Mouse (Mus musculus): ENCODE data around the gene Ahnak2. TPM values are rescaled to one million over a fixed set of nuclear protein-coding genes. Genes with fewer than 3 reads are reported as not detected.

Gene Ahnak2
- total and polyA plus RNA-seq, 2 experiments: 0.13 to 0.18 TPM

GRCm38 (mm10) chr12:112747606-112747970, 54.9 kb downstream of the Ahnak2 start:
- no peak overlapping the region for H3K27ac ChIP-seq (replicated peaks; ENCODE audit: insufficient read depth, low read depth, low read length)
- TF ChIP-seq POLR2A (IDR thresholded peaks at IDR 0.05; ENCODE audit: extremely low read depth, insufficient read depth, low read length) (no peak), CTCF (IDR thresholded peaks at IDR 0.05; ENCODE audit: low read depth, low read length) (no peak)
- no peaks in the 10 kb centered on the region for H3K36me3 ChIP-seq (ENCODE audit: control insufficient read depth, insufficient read depth, low read length)
- no peaks in the 10 kb centered on the region for H3K4me1 ChIP-seq (ENCODE audit: control insufficient read depth, insufficient read depth, low read length)
- WGBS: 77% methylated on average over 8 of the region's 8 CpGs
- DNase-seq (ENCODE audit: extremely low read depth, low read depth, low spot score): peak; percentile 19
- H3K79me2 ChIP-seq (ENCODE audit: control insufficient read depth, insufficient read depth, low read length): no peaks in the 10 kb centered on the region
- H3K27me3 ChIP-seq (ENCODE audit: control insufficient read depth, insufficient read depth, low read length): no peaks in the 10 kb centered on the region
- no peak overlapping the region for H3K9ac ChIP-seq (ENCODE audit: low read depth, low read length)
- no peak overlapping the region for H3K4me3 ChIP-seq (ENCODE audit: insufficient read depth, low read depth, low read length)

DNA sequence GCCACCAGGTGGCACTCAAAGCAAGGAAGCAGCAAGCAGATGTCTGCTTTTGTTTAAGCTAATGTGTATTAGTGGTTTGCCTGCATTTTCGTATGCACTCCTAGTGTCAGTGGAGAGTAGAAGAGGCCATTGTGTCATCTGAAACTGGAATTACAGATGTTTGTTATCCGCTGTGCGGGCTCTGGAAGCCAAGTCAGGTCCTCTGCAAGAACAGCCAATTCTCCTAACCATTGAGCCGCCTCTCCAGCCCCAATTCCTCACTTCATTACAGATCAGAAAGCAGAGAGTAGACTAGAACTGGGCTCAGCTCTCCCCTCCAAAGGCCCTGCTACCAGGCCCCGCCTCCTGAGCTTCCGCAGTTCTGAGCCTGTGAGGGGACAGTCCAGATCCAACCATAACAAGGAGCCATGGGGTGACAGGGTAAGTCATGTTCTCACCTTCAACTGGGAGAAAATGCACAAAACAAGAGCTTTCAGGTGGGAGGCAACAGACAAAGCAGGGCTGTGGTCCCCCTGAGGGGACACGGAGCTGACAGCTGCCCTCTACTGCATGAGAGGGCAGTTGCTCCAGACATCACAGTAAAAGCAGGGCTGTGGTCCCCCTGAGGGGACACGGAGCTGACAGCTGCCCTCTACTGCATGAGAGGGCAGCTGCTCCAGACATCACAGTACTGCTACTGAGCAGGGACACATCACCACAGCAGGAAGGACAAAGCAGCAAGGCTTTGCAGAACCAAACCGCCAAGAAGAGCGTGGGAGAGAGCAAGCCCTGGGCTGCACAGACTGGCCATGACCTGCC, 55.5 kb downstream of the Ahnak2 start:
- 48% methylated on average over 10 of the region's 10 CpGs for WGBS
- peak; percentile 45 for DNase-seq (ENCODE audit: extremely low read depth, low read depth, low spot score)
- Histone ChIP-seq H3K27me3 (ENCODE audit: control insufficient read depth, insufficient read depth, low read length) (no peaks in the 10 kb centered on the region), H3K79me2 (ENCODE audit: control insufficient read depth, insufficient read depth, low read length) (no peaks in the 10 kb centered on the region), H3K4me1 (ENCODE audit: control insufficient read depth, insufficient read depth, low read length) (no peaks in the 10 kb centered on the region), H3K36me3 (ENCODE audit: control insufficient read depth, insufficient read depth, low read length) (no peaks in the 10 kb centered on the region), H3K9ac (ENCODE audit: low read depth, low read length) (no peak overlapping the region), H3K4me3 (ENCODE audit: insufficient read depth, low read depth, low read length) (no peak overlapping the region), H3K27ac (replicated peaks; ENCODE audit: insufficient read depth, low read depth, low read length) (no peak overlapping the region)
- TF ChIP-seq POLR2A (IDR thresholded peaks at IDR 0.05; ENCODE audit: extremely low read depth, insufficient read depth, low read length) (no peak), CTCF (IDR thresholded peaks at IDR 0.05; ENCODE audit: low read depth, low read length) (peak; percentile 23; the same call in 1 of the 2 replicates)

- no peaks in the 10 kb centered on the region for H3K27me3 ChIP-seq (ENCODE audit: control insufficient read depth, insufficient read depth, low read length)
- H3K79me2 ChIP-seq (ENCODE audit: control insufficient read depth, insufficient read depth, low read length): no peaks in the 10 kb centered on the region
- H3K9ac ChIP-seq (ENCODE audit: low read depth, low read length): no peak overlapping the region
- no peak overlapping the region for H3K27ac ChIP-seq (replicated peaks; ENCODE audit: insufficient read depth, low read depth, low read length)
- no peaks in the 10 kb centered on the region for H3K4me1 ChIP-seq (ENCODE audit: control insufficient read depth, insufficient read depth, low read length)
- DNase-seq (ENCODE audit: extremely low read depth, low read depth, low spot score): no peak
- 81% methylated on average over 4 of the region's 4 CpGs for WGBS
- TF ChIP-seq POLR2A (IDR thresholded peaks at IDR 0.05; ENCODE audit: extremely low read depth, insufficient read depth, low read length) (no peak), CTCF (IDR thresholded peaks at IDR 0.05; ENCODE audit: low read depth, low read length) (no peak)
- no peak overlapping the region for H3K4me3 ChIP-seq (ENCODE audit: insufficient read depth, low read depth, low read length)
- no peaks in the 10 kb centered on the region for H3K36me3 ChIP-seq (ENCODE audit: control insufficient read depth, insufficient read depth, low read length)
Observed at GRCm38 (mm10) chr12:112746461-112746807, 56.0 kb downstream of the Ahnak2 start.

DNA sequence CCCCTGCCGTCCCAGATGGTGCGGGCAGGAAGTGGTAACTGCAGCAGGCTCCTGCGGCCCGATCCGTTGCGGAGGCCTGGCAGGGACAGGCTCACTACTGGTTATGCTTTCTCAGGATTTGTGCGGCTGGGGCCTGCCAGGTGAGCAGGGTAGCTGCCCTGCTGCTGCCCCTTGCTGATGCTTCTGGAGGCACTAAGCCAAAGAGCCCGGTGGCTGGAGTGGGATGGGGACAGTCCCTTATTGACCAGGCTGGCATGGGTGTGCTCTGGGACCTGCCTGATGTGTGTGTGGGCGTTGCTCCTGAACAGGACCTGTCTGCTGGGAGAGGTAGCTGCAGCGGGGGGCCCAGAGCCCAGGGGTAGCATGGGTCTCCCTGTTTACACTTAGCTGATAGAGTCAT, 56.7 kb downstream of the Ahnak2 start:
- Histone ChIP-seq H3K4me1 (ENCODE audit: control insufficient read depth, insufficient read depth, low read length) (no peaks in the 10 kb centered on the region), H3K4me3 (ENCODE audit: insufficient read depth, low read depth, low read length) (no peak overlapping the region), H3K36me3 (ENCODE audit: control insufficient read depth, insufficient read depth, low read length) (no peaks in the 10 kb centered on the region), H3K79me2 (ENCODE audit: control insufficient read depth, insufficient read depth, low read length) (no peaks in the 10 kb centered on the region), H3K27ac (replicated peaks; ENCODE audit: insufficient read depth, low read depth, low read length) (no peak overlapping the region), H3K9ac (ENCODE audit: low read depth, low read length) (no peak overlapping the region), H3K27me3 (ENCODE audit: control insufficient read depth, insufficient read depth, low read length) (no peaks in the 10 kb centered on the region)
- WGBS: 84% methylated on average over 10 of the region's 10 CpGs
- TF ChIP-seq CTCF (IDR thresholded peaks at IDR 0.05; ENCODE audit: low read depth, low read length): no peak
- no peak for TF ChIP-seq POLR2A (IDR thresholded peaks at IDR 0.05; ENCODE audit: extremely low read depth, insufficient read depth, low read length)
- DNase-seq (ENCODE audit: extremely low read depth, low read depth, low spot score): no peak

DNA sequence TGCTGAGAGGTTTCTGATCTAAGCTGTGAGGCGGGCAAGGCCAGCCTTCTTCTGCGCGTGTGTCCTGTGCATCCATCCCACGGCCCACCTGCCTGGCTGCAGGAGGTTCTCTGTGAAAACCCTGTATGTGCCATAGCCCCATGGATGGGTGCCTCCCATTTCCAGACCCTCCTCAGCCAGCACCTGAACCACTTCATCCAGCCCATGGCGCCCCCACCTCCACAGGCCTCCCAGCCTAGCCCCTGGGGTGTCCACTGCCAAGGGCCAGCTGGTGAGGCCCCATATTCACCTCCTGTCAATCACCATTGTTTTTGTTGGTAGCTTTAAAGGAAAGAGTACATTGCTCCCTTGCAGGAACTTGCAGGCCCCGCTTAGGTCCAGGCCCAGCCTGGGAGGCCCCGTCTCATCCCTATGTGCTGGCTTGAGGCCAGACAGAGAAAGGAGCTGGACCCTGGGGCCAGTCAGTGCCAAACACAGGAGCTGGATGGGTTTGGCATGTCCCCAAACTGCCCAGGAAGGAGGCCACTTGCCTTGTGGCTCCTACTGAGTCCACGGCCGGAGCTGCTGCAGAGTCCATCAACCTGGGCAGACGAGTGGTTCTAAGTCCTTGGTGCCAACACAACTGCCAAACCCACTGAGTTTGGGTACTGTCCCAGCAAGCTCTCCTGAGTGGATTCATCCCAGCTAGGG, 57.4 kb downstream of the Ahnak2 start:
- no peak for DNase-seq (ENCODE audit: extremely low read depth, low read depth, low spot score)
- TF ChIP-seq POLR2A (IDR thresholded peaks at IDR 0.05; ENCODE audit: extremely low read depth, insufficient read depth, low read length): no peak
- TF ChIP-seq CTCF (IDR thresholded peaks at IDR 0.05; ENCODE audit: low read depth, low read length): no peak
- no peaks in the 10 kb centered on the region for H3K79me2 ChIP-seq (ENCODE audit: control insufficient read depth, insufficient read depth, low read length)
- no peaks in the 10 kb centered on the region for H3K36me3 ChIP-seq (ENCODE audit: control insufficient read depth, insufficient read depth, low read length)
- no peak overlapping the region for H3K27ac ChIP-seq (replicated peaks; ENCODE audit: insufficient read depth, low read depth, low read length)
- no peak overlapping the region for H3K4me3 ChIP-seq (ENCODE audit: insufficient read depth, low read depth, low read length)
- no peaks in the 10 kb centered on the region for H3K27me3 ChIP-seq (ENCODE audit: control insufficient read depth, insufficient read depth, low read length)
- WGBS: 95% methylated on average over 10 of the region's 10 CpGs
- no peak overlapping the region for H3K9ac ChIP-seq (ENCODE audit: low read depth, low read length)
- H3K4me1 ChIP-seq (ENCODE audit: control insufficient read depth, insufficient read depth, low read length): no peaks in the 10 kb centered on the region

DNA sequence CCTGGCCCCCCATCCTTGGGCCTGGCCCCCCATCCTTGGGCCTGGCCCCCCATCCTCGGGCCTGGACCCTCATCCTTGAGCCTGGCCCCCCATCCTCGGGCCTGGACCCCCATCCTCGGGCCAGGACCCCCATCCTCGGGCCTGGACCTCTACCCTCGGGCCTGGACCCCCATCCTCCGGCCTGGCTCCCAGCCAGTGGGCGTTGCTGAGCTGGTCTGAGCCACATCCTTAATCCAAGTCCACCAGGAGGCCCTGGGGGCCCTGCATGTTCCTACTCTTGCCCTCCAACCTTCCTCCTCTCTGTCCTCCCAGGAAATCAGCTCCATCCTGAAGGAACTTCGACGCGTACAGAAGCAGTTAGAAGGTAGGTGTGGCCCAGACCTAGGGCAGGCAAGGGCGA, 58.2 kb downstream of the Ahnak2 start:
- DNase-seq (ENCODE audit: extremely low read depth, low read depth, low spot score): no peak
- H3K36me3 ChIP-seq (ENCODE audit: control insufficient read depth, insufficient read depth, low read length): no peaks in the 10 kb centered on the region
- no peaks in the 10 kb centered on the region for H3K79me2 ChIP-seq (ENCODE audit: control insufficient read depth, insufficient read depth, low read length)
- no peak for TF ChIP-seq CTCF (IDR thresholded peaks at IDR 0.05; ENCODE audit: low read depth, low read length)
- TF ChIP-seq POLR2A (IDR thresholded peaks at IDR 0.05; ENCODE audit: extremely low read depth, insufficient read depth, low read length): no peak
- H3K9ac ChIP-seq (ENCODE audit: low read depth, low read length): no peak overlapping the region
- H3K27me3 ChIP-seq (ENCODE audit: control insufficient read depth, insufficient read depth, low read length): no peaks in the 10 kb centered on the region
- whole genome bisulfite sequencing: 87% methylated on average over 11 of the region's 11 CpGs
- no peaks in the 10 kb centered on the region for H3K4me1 ChIP-seq (ENCODE audit: control insufficient read depth, insufficient read depth, low read length)
- H3K27ac ChIP-seq (replicated peaks; ENCODE audit: insufficient read depth, low read depth, low read length): no peak overlapping the region
- H3K4me3 ChIP-seq (ENCODE audit: insufficient read depth, low read depth, low read length): no peak overlapping the region

Measured in liver, adult 2 months (tissue).